Mouse (Mus musculus) G1E (cell line): ENCODE measurements at regions not wholly inside any gene's neighbourhood (a gene's known extent, or its start where the extent isn't known, plus 50 kb on each side); places are given as distances from the start of the nearest gene placed in this dataset.

ENCODE experiments used
- CTCF ChIP-seq: IDR thresholded peaks from 2 replicates; pipeline ENCODE4 v1.5.1; 2012; ENCODE audit warnings: low read depth, low read length, inconsistent platforms, mixed read lengths
- GATA1 ChIP-seq: IDR thresholded peaks from 2 replicates; pipeline ENCODE4 v1.6.1; 2012; ENCODE audit warnings: borderline replicate concordance, low read length, inconsistent platforms, mixed read lengths
- GATA2 ChIP-seq: IDR thresholded peaks from 2 replicates; pipeline ENCODE4 v1.6.1; 2012; ENCODE audit warnings: low read depth, low read length, inconsistent platforms, borderline replicate concordance
- TAL1 ChIP-seq: conservative IDR thresholded peaks from 2 replicates; pipeline ENCODE4 v1.6.1; 2012; ENCODE audit warnings: low read depth, low read length, inconsistent platforms, mixed read lengths

- TF ChIP-seq CTCF (no peak), GATA1 (no peak), GATA2 (no peak), TAL1 (no peak)
These were observed 183.4 kb upstream of the Bcl6 start for GRCm38 (mm10) chr16:24172065-24172464.
